Mouse (Mus musculus): ENCODE data around the gene Fbxl14. TPM values are rescaled to one million over a fixed set of nuclear protein-coding genes. Genes with fewer than 3 reads are reported as not detected.
"Not testable (repeated sequence)": the region's sequence is repeated elsewhere in the genome, so short reads cannot be mapped to it uniquely, and the experiment has no call there.

The Fbxl14 gene
- polyA plus RNA-seq, 1 experiment from 2014 or later: 2.8 TPM

DNA sequence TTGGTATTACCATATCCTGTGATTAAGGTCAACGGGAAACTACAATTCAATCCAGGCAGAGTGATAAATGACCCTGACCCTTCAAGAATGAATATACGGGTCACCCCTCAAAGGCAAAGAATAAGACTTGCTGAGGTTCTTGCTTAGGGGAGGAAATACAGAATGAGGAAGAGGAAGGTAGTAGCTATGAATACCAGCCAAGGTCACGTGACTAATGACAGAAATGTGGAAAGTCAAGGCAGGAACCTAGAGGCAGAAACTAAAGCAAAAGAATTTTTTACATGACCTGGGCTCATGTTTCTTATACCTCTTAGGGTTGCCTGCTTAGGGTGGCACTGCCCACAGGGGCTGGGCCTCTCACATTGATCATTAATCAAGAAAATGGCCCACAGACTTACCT is 6.8 kb upstream of the Fbxl14 start:
- ATAC-seq (ENCODE audit: low read depth): no peak
- DNase-seq: no peak
- Histone ChIP-seq H3K4me1 (replicated peaks) (peaks cover 27% of the 10 kb centered on the region), H3K4me3 (replicated peaks) (no peak overlapping the region), H3K4me2 (no peak overlapping the region), H3K9ac (no peak overlapping the region), H3K9me3 (replicated peaks) (no peaks in the 10 kb centered on the region), H3K36me3 (no peaks in the 10 kb centered on the region), H3K27ac (no peak overlapping the region), H3K27me3 (peaks cover 4% of the 10 kb centered on the region; the same call in 1 of the 2 replicates)
- WGBS (ENCODE audit: insufficient replicate concordance): 48% methylated on average over 3 of the region's 3 CpGs

DNA sequence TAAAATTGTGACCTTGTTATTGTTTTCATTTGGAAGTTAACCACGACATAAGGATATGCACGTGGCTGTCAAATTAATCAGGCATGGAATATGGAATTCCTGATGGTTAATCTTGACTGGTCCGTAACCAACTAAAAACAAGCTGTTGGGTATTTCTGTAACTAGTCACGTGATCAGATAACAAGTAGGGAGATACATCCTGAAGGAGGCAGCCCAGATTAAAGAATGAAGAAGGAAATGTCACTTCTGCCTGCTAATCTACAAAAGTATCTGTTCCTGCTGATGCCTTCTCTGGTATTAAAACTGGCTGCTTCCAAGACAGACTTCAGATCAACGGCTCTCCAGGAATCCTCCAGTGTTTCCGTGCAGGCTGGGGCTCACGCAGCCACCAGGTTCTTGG is 6.0 kb upstream of the Fbxl14 start:
- Histone ChIP-seq H3K9ac (no peak overlapping the region), H3K4me2 (no peak overlapping the region)
- no peak for ATAC-seq (ENCODE audit: low read depth)

DNA sequence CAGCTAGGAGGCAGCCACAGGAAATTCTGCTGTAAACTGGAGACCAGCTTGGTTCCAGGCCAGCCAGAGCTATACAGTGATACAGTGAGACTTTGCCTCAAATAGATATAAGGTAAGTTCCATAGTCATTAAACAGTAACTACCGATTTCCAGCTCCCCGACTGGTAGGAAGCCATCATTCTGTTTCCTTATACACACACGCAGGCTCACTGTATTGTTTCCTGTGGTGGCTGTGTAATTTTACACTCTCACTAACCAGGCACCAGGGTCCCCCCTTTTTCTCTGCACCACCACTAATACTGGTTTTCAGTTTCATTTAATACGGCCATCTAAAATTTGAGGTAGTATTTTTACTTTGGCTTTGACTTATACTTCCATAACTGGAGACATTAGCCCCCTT is 5.5 kb upstream of the Fbxl14 start:
- Histone ChIP-seq H3K27me3 (peaks cover 4% of the 10 kb centered on the region; the same call in 1 of the 2 replicates), H3K4me3 (replicated peaks) (no peak overlapping the region), H3K4me1 (replicated peaks) (peaks cover 40% of the 10 kb centered on the region), H3K27ac (no peak overlapping the region; the same call in 1 of the 2 replicates), H3K4me2 (no peak overlapping the region), H3K9ac (no peak overlapping the region), H3K9me3 (replicated peaks) (no peaks in the 10 kb centered on the region), H3K36me3 (no peaks in the 10 kb centered on the region)
- WGBS (ENCODE audit: insufficient replicate concordance): 33% methylated on average over 4 of the region's 4 CpGs
- ATAC-seq (ENCODE audit: low read depth) (no peak), DNase-seq (no peak)

More for the DNA sequence above, 6.0 kb upstream of the Fbxl14 start:
- no peak for DNase-seq
- no peak overlapping the region; the same call in 1 of the 2 replicates for H3K27ac ChIP-seq
- H3K4me3 ChIP-seq (replicated peaks): no peak overlapping the region
- no peaks in the 10 kb centered on the region for H3K9me3 ChIP-seq (replicated peaks)
- H3K4me1 ChIP-seq (replicated peaks): peaks cover 35% of the 10 kb centered on the region
- WGBS (ENCODE audit: insufficient replicate concordance): 26% methylated on average over 7 of the region's 7 CpGs
- H3K36me3 ChIP-seq: no peaks in the 10 kb centered on the region
- peaks cover 4% of the 10 kb centered on the region; the same call in 1 of the 2 replicates for H3K27me3 ChIP-seq

DNA sequence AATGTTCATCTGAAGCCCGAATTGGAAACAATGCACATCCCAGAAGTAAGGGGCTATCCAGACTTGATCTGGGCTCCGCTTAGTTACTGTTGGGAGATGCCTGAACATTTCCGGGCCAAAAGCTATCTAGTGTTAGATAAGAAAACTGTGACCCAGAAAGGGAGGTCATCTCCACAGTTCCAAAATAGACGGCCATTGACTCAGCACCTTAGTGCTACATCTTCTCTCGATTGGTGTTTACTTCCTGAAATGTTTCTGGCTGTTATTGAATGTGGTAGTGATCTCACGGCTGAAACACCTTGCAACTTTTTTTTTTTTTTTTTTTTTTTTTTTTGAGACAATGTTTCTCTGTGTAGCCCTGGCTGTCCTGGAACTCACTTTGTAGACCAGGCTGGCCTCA is 3.5 kb upstream of the Fbxl14 start:
- 37% methylated on average over 6 of the region's 6 CpGs for WGBS (ENCODE audit: insufficient replicate concordance)
- DNase-seq (no peak), ATAC-seq (ENCODE audit: low read depth) (no peak)
- H3K9me3 ChIP-seq (replicated peaks): no peaks in the 10 kb centered on the region
- no peaks in the 10 kb centered on the region for H3K36me3 ChIP-seq
- H3K4me3 ChIP-seq (replicated peaks): no peak overlapping the region
- peaks cover 51% of the 10 kb centered on the region for H3K4me1 ChIP-seq (replicated peaks)
- no peak overlapping the region for H3K9ac ChIP-seq
- peaks cover under 1% of the 10 kb centered on the region; the same call in 1 of the 2 replicates for H3K27me3 ChIP-seq
- H3K4me2 ChIP-seq: no peak overlapping the region
- no peak overlapping the region for H3K27ac ChIP-seq

DNA sequence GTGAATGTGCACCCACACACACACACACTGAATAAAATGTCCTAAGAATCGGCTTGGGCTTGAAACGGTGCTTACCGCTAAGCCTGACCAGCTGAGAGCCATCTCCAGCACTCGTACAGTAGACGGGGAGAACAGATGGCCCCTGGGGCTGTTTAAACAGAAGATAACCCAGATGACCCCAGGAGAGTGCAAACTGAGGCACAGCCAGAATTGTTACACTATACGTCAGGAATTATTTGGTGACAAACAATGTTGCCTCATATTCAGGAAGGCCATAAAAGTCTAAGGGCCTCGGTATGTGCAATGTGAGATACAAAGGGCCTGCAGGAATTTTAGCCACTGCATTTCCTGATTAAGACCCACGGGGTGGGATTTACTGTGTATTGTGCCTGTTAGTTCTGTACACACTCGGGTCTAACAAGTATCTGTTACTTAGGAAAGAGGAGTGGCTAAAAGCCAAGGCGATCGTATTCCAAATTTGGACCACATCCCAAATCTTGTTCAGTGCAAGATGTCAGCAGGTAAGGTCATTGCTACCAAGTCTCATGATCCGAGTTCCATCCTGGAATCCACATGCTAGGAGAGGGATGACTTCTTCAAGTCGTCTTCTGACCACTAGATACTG is 1.7 kb upstream of the Fbxl14 start:
- H3K27me3 ChIP-seq: no peaks in the 10 kb centered on the region
- DNase-seq (no peak), ATAC-seq (ENCODE audit: low read depth) (no peak)
- WGBS (ENCODE audit: insufficient replicate concordance): 56% methylated on average over 13 of the region's 13 CpGs
- no peak overlapping the region for H3K9ac ChIP-seq
- no peaks in the 10 kb centered on the region for H3K9me3 ChIP-seq (replicated peaks)
- peak overlapping the region; percentile 15; the same call in 1 of the 2 replicates for H3K4me2 ChIP-seq
- H3K4me1 ChIP-seq (replicated peaks): peaks cover 63% of the 10 kb centered on the region
- H3K27ac ChIP-seq: no peak overlapping the region; the same call in 1 of the 2 replicates
- H3K4me3 ChIP-seq (replicated peaks): no peak overlapping the region
- H3K36me3 ChIP-seq: peaks cover under 1% of the 10 kb centered on the region; the same call in 1 of the 2 replicates

DNA sequence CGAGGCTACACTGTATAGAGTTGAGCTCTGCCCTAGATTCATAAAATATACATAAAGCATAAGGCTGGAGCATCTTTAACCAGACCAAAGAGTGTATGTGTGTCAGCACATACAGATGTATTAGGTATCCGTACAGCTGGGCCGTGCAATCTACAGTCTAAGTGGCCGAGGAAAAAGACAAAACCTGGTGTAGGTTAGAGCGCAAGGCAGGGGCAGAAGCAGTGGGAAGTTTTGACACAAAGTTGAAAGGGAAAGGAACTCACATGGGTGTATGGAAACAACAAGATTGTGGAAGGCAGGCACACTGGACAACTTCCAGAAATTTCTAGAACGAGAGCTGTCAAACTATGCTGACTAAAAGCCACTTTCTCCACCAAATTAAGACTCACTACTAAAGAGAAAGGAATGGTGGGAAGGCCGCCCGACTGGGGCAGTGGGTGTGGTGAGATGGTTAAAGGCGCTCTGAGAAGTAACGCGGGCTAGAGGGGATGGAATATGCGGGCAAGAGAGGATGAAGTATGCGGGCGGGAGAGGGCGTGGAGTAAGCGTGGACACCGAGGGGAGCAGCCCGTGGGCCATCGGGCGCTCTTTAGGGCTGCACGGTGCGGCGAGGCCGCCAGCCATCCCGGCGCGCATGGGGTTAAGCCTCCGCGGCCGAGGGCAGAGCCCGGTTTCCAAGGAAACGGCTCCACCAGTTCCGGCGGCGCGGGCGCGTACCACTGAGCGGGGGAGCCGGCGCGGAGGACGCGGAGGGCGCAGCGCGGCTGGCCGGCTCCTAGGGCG is 717 bp upstream of the Fbxl14 start:
- H3K9me3 ChIP-seq (replicated peaks): no peaks in the 10 kb centered on the region
- ATAC-seq (ENCODE audit: low read depth) (peak; percentile 84), DNase-seq (peak; percentile 76)
- peak overlapping the region; percentile 86 for H3K27ac ChIP-seq
- WGBS (ENCODE audit: insufficient replicate concordance): 2% methylated on average over 49 of the region's 49 CpGs
- peaks cover 63% of the 10 kb centered on the region for H3K4me1 ChIP-seq (replicated peaks)
- no peaks in the 10 kb centered on the region for H3K27me3 ChIP-seq
- peak overlapping the region; percentile 96 for H3K4me2 ChIP-seq
- peak overlapping the region; percentile 83 for H3K9ac ChIP-seq
- H3K36me3 ChIP-seq: peaks cover 10% of the 10 kb centered on the region
- H3K4me3 ChIP-seq (replicated peaks): peak overlapping the region; percentile 87

DNA sequence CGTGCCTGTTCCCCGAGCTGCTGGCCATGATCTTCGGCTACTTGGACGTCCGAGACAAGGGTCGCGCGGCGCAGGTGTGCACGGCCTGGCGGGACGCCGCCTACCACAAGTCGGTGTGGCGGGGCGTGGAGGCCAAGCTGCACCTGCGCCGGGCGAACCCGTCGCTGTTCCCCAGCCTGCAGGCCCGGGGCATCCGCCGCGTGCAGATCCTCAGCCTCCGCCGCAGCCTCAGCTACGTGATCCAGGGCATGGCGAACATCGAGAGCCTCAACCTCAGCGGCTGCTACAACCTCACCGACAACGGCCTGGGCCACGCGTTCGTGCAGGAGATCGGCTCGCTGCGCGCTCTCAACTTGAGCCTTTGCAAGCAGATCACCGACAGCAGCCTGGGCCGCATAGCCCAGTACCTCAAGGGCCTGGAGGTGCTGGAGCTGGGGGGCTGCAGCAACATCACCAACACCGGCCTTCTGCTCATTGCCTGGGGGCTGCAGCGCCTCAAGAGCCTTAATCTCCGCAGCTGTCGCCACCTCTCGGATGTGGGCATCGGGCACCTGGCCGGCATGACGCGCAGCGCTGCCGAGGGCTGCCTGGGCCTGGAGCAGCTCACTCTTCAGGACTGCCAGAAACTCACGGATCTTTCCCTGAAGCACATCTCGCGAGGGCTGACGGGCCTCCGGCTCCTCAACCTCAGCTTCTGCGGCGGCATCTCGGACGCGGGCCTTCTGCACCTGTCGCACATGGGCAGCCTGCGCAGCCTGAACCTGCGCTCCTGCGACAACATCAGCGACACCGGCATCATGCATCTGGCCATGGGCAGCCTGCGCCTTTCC is 623 bp downstream of the Fbxl14 start:
- peak overlapping the region; percentile 83 for H3K9ac ChIP-seq
- peak overlapping the region; percentile 87 for H3K4me3 ChIP-seq (replicated peaks)
- DNase-seq (peak; percentile 51), ATAC-seq (ENCODE audit: low read depth) (peak; percentile 43)
- H3K27ac ChIP-seq: peak overlapping the region; percentile 86
- no peaks in the 10 kb centered on the region for H3K9me3 ChIP-seq (replicated peaks)
- WGBS (ENCODE audit: insufficient replicate concordance): under 1% methylated on average over 67 of the region's 70 CpGs
- H3K27me3 ChIP-seq: no peaks in the 10 kb centered on the region
- H3K36me3 ChIP-seq: peaks cover 18% of the 10 kb centered on the region
- H3K4me1 ChIP-seq (replicated peaks): peaks cover 68% of the 10 kb centered on the region
- peak overlapping the region; percentile 96 for H3K4me2 ChIP-seq

DNA sequence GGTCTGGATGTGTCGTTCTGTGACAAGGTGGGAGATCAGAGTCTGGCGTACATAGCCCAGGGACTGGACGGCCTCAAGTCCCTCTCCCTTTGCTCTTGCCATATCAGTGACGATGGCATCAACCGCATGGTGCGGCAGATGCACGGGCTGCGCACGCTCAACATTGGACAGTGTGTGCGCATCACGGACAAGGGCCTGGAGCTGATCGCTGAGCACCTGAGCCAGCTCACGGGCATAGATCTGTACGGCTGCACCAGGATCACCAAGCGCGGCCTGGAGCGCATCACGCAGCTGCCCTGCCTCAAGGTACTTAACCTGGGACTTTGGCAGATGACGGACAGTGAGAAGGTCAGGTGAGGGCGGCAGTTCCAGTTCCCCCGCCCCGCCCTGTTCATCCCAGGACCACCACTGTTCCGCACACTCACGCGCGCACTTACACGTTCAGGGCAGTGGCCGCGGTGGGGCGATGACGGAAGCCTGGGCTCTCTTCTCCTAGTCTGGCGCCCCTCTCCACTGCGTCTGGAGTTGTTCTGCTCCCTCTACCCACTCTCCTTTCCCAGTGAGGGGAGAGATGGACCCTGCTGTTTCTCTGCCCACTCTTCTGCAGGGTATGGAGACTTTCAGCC is 1.4 kb downstream of the Fbxl14 start:
- Histone ChIP-seq H3K27ac (peak overlapping the region; percentile 86), H3K4me3 (replicated peaks) (peak overlapping the region; percentile 87), H3K4me1 (replicated peaks) (peaks cover 70% of the 10 kb centered on the region), H3K9ac (peak overlapping the region; percentile 83), H3K27me3 (no peaks in the 10 kb centered on the region), H3K36me3 (peaks cover 18% of the 10 kb centered on the region), H3K9me3 (replicated peaks) (no peaks in the 10 kb centered on the region), H3K4me2 (peak overlapping the region; percentile 96)
- 1% methylated on average over 33 of the region's 33 CpGs for WGBS (ENCODE audit: insufficient replicate concordance)
- DNase-seq: peak; percentile 24
- peak; percentile 7; the same call in 1 of the 2 replicates for ATAC-seq (ENCODE audit: low read depth)

DNA sequence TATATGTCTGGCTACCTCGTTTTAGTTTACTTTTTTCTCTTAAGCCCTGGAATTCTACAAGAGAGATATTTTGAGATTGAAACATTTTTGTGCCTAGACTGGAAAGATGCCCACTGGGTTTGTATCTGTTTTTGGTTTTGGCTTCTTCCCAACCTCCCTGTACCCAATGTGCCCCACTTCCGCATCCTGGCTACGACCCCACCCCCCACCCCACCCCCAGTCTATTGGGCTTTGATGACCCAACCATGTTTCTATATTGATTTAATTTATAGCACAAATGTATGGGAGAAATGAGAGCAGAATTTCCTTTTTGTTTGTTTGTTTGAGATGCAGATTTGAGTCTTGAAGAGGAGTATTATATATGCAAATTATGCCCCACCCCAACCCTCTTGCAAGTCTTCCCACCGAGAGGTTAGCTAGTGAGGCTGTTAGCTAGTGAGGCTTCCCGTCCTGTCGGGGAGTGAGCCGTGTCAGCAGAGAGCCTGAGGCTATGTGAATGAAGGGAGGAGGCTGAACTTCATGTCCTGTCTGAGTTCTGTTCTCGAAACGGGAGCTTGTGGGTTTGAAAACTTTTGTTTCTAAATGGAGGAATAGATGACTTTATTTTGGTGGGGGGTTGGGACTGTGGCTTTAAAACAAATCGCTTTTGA is 2.4 kb downstream of the Fbxl14 start:
- DNase-seq: peak; percentile 19
- peak overlapping the region; percentile 96 for H3K4me2 ChIP-seq
- peak overlapping the region; percentile 87 for H3K4me3 ChIP-seq (replicated peaks)
- ATAC-seq (ENCODE audit: low read depth); H3K27ac ChIP-seq; H3K9me3 ChIP-seq (replicated peaks); H3K27me3 ChIP-seq: not testable (repeated sequence)
- WGBS (ENCODE audit: insufficient replicate concordance): 3% methylated on average over 10 of the region's 10 CpGs
- peak overlapping the region; percentile 62 for H3K9ac ChIP-seq
- peaks cover 18% of the 10 kb centered on the region for H3K36me3 ChIP-seq
- H3K4me1 ChIP-seq (replicated peaks): peaks cover 67% of the 10 kb centered on the region

DNA sequence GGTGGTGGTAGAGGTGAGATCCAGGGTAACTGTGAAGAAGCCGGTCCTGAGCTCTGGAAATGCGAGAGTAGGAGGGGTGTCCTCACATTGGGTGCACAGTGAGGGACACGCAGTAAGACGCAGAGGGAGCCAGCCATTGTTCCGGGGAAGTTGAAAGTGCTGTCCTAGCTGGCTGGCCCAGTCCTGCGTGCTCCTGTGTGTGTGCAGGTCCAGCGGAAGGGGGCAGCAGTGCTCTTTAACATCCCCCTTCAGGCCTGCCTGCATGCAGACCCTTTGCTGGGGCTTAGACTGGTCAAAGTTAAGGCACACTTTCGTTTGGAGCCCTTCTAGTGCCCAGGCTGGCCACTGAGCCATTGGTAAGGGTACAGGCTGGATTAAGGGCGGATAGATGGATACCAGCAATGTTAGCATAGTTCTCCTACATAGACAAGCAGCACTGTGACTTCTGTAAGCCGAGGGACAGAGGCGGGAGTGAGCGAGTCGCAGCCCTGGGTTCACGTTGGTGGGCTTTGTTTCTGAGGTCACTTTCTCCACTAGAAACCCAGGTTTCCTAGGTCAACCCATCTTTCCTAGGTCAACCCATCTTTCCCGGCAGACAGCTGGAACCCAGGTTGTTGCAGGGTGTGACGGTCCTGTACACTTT is 3.6 kb downstream of the Fbxl14 start:
- H3K4me1 ChIP-seq (replicated peaks): peaks cover 56% of the 10 kb centered on the region
- no peak overlapping the region for H3K27ac ChIP-seq
- peaks cover 18% of the 10 kb centered on the region for H3K36me3 ChIP-seq
- peak overlapping the region; percentile 58 for H3K4me2 ChIP-seq
- H3K27me3 ChIP-seq: no peaks in the 10 kb centered on the region
- H3K9ac ChIP-seq: peak overlapping the region; percentile 43
- peak overlapping the region; percentile 87 for H3K4me3 ChIP-seq (replicated peaks)
- DNase-seq: no peak
- 60% methylated on average over 16 of the region's 16 CpGs for WGBS (ENCODE audit: insufficient replicate concordance)
- H3K9me3 ChIP-seq (replicated peaks): no peaks in the 10 kb centered on the region
- no peak for ATAC-seq (ENCODE audit: low read depth)

All from liver, embryonic 13.5 days (tissue).